Mouse (Mus musculus) embryonic facial prominence, embryonic 14.5 days (tissue): ENCODE results near the gene Arhgef17. TPM values are rescaled to one million over a fixed set of nuclear protein-coding genes. Genes with fewer than 3 reads are reported as not detected.
A peak's percentile ranks its signal among the peaks of the same experiment; 100 is the strongest.

Experiments used
- ATAC-seq: fragments of 200-750 bp; cut with Nextera tagmentation; 2 replicates; pipeline ENCODE4 v1.8.0; 2017; ENCODE audit warnings: low read depth, moderate number of reproducible peaks, moderate TSS enrichment
- DNase-seq: peaks from one replicate; pipeline ENCODE4 v3.0.0-alpha.2; 2015; ENCODE audit warnings: low spot score
- H3K27ac ChIP-seq: fragments of 300-500 bp; sonication (generic); replicated peaks from 2 replicates; pipeline ENCODE4 v1.5.1; 2014; ENCODE audit warnings: low read depth, mild to moderate bottlenecking, low read length, moderate library complexity
- H3K27me3 ChIP-seq: fragments of 300-500 bp; sonication (generic); replicated peaks from 2 replicates; pipeline ENCODE4 v1.6.1; 2014; ENCODE audit warnings: low read length; ENCODE audit not compliant: control insufficient read depth, insufficient read depth
- H3K36me3 ChIP-seq: fragments of 300-500 bp; sonication (generic); 2 replicates; pipeline ENCODE4 v1.6.1; 2014; ENCODE audit warnings: low read length, mixed read lengths; ENCODE audit not compliant: control insufficient read depth, insufficient read depth
- H3K4me1 ChIP-seq: fragments of 300-500 bp; sonication (generic); 2 replicates; pipeline ENCODE4 v1.6.1; 2014; ENCODE audit warnings: antibody characterized with exemption, low read length; ENCODE audit not compliant: control insufficient read depth, insufficient read depth
- H3K4me2 ChIP-seq: fragments of 300-500 bp; sonication (generic); 2 replicates; pipeline ENCODE4 v1.6.1; 2014; ENCODE audit warnings: low read depth, mild to moderate bottlenecking, low read length, moderate library complexity, mixed read lengths
- H3K4me3 ChIP-seq: fragments of 300-500 bp; sonication (generic); 2 replicates; pipeline ENCODE4 v1.5.1; 2014; ENCODE audit warnings: low read depth, mild to moderate bottlenecking, low read length
- H3K9ac ChIP-seq: fragments of 300-500 bp; sonication (generic); 2 replicates; pipeline ENCODE4 v1.6.1; 2014; ENCODE audit warnings: low read depth, mild to moderate bottlenecking, low read length, moderate library complexity, mixed read lengths
- H3K9me3 ChIP-seq: fragments of 300-500 bp; sonication (generic); 2 replicates; pipeline ENCODE4 v1.6.1; 2016; ENCODE audit warnings: low read length; ENCODE audit not compliant: control insufficient read depth
- WGBS: fragments of 180-500 bp; shearing (Covaris S2); extraction: QIAGEN DNeasy Blood & Tissue Kit; methylation state at CpG from one replicate; pipeline ENCODE4 v1.1.7; 2014; 5-methylcytosine and 5-hydroxymethylcytosine counted together
- polyA plus RNA-seq: library from polyadenylated mRNA; unstranded; fragments of >200 nt; fragmentation: Nextera tagmentation; extraction: Ambion mirVana; gene quantifications from 2 replicates; pipeline ENCODE4 v1.2.1, GENCODE M21; 2014

Gene Arhgef17
- polyA plus RNA-seq, 1 experiment from 2014 or later = 16.8 TPM

- WGBS = 87% methylated on average over 7 of the region's 7 CpGs
- Histone ChIP-seq H3K9me3 (no peaks in the 10 kb centered on the region), H3K36me3 (no peaks in the 10 kb centered on the region), H3K4me3 (no peak overlapping the region), H3K4me1 (no peaks in the 10 kb centered on the region), H3K27me3 (no peaks in the 10 kb centered on the region), H3K4me2 (no peak overlapping the region), H3K27ac (no peak overlapping the region), H3K9ac (no peak overlapping the region)
- DNase-seq (no peak), ATAC-seq (no peak)
These were observed 34.1 kb upstream of the Arhgef17 start for GRCm38 (mm10) chr7:100966014-100966413.

GRCm38 (mm10) chr7:100965079-100965478 is 33.2 kb upstream of the Arhgef17 start:
- no peaks in the 10 kb centered on the region for H3K9me3 ChIP-seq
- no peak overlapping the region for H3K4me2 ChIP-seq
- peak; percentile 40 for DNase-seq
- no peaks in the 10 kb centered on the region for H3K36me3 ChIP-seq
- no peaks in the 10 kb centered on the region for H3K27me3 ChIP-seq
- no peaks in the 10 kb centered on the region for H3K4me1 ChIP-seq
- WGBS = 22% methylated on average over 4 of the region's 4 CpGs
- no peak for ATAC-seq
- no peak overlapping the region for H3K4me3 ChIP-seq
- H3K9ac ChIP-seq = no peak overlapping the region
- H3K27ac ChIP-seq = no peak overlapping the region

GRCm38 (mm10) chr7:100964242-100964641 is 32.3 kb upstream of the Arhgef17 start:
- H3K4me2 ChIP-seq = no peak overlapping the region
- no peaks in the 10 kb centered on the region for H3K9me3 ChIP-seq
- ATAC-seq = no peak
- H3K4me1 ChIP-seq = no peaks in the 10 kb centered on the region
- no peak for DNase-seq
- H3K36me3 ChIP-seq = no peaks in the 10 kb centered on the region
- H3K27me3 ChIP-seq = no peaks in the 10 kb centered on the region
- 0 out of 2 replicates have a peak overlapping the region, but pooled peaks have one; percentile 11 for H3K9ac ChIP-seq
- WGBS = 87% methylated on average over 3 of the region's 6 CpGs
- H3K4me3 ChIP-seq = no peak overlapping the region
- H3K27ac ChIP-seq = no peak overlapping the region

- H3K4me2 ChIP-seq = no peak overlapping the region
- no peak overlapping the region for H3K4me3 ChIP-seq
- no peaks in the 10 kb centered on the region for H3K27me3 ChIP-seq
- no peaks in the 10 kb centered on the region for H3K9me3 ChIP-seq
- peak; percentile 71 for DNase-seq
- 46% methylated on average over 8 of the region's 8 CpGs for WGBS
- no peaks in the 10 kb centered on the region for H3K36me3 ChIP-seq
- H3K9ac ChIP-seq = no peak overlapping the region
- no peaks in the 10 kb centered on the region for H3K4me1 ChIP-seq
- no peak overlapping the region for H3K27ac ChIP-seq
- ATAC-seq = no peak
These were observed 31.5 kb upstream of the Arhgef17 start for GRCm38 (mm10) chr7:100963381-100963780.

GRCm38 (mm10) chr7:100961146-100961545 is 29.2 kb upstream of the Arhgef17 start:
- no peaks in the 10 kb centered on the region for H3K4me1 ChIP-seq
- no peaks in the 10 kb centered on the region for H3K27me3 ChIP-seq
- WGBS = 68% methylated on average over 7 of the region's 7 CpGs
- no peak overlapping the region for H3K4me3 ChIP-seq
- no peak for DNase-seq
- ATAC-seq = no peak
- no peaks in the 10 kb centered on the region for H3K9me3 ChIP-seq
- H3K36me3 ChIP-seq = no peaks in the 10 kb centered on the region
- no peak overlapping the region for H3K27ac ChIP-seq
- H3K9ac ChIP-seq = no peak overlapping the region
- no peak overlapping the region for H3K4me2 ChIP-seq

- WGBS = 63% methylated on average over 2 of the region's 2 CpGs
- no peaks in the 10 kb centered on the region for H3K9me3 ChIP-seq
- no peak for ATAC-seq
- H3K36me3 ChIP-seq = no peaks in the 10 kb centered on the region
- no peaks in the 10 kb centered on the region for H3K4me1 ChIP-seq
- H3K4me2 ChIP-seq = no peak overlapping the region
- no peak for DNase-seq
- no peak overlapping the region for H3K27ac ChIP-seq
- H3K27me3 ChIP-seq = no peaks in the 10 kb centered on the region
- H3K9ac ChIP-seq = no peak overlapping the region
- H3K4me3 ChIP-seq = no peak overlapping the region
These were observed 28.6 kb upstream of the Arhgef17 start for GRCm38 (mm10) chr7:100960462-100960861.

- H3K4me1 ChIP-seq = no peaks in the 10 kb centered on the region
- no peak overlapping the region for H3K27ac ChIP-seq
- WGBS = 100% methylated on average over 2 of the region's 2 CpGs
- no peak overlapping the region for H3K4me3 ChIP-seq
- no peaks in the 10 kb centered on the region for H3K9me3 ChIP-seq
- ATAC-seq = no peak
- H3K4me2 ChIP-seq = no peak overlapping the region
- H3K36me3 ChIP-seq = no peaks in the 10 kb centered on the region
- DNase-seq = no peak
- no peak overlapping the region for H3K9ac ChIP-seq
- H3K27me3 ChIP-seq = no peaks in the 10 kb centered on the region
These were observed 26.5 kb upstream of the Arhgef17 start for GRCm38 (mm10) chr7:100958426-100958825.

- H3K27ac ChIP-seq = 0 out of 2 replicates have a peak overlapping the region, but pooled peaks have one; percentile 21
- H3K4me2 ChIP-seq = no peak overlapping the region
- H3K27me3 ChIP-seq = no peaks in the 10 kb centered on the region
- DNase-seq (no peak), ATAC-seq (no peak)
- H3K4me1 ChIP-seq = 0 out of 2 replicates have a peak, but pooled peaks cover 6% of the 10 kb centered on the region
- 82% methylated on average over 7 of the region's 7 CpGs for WGBS
- no peaks in the 10 kb centered on the region for H3K36me3 ChIP-seq
- H3K4me3 ChIP-seq = no peak overlapping the region
- no peak overlapping the region for H3K9ac ChIP-seq
- H3K9me3 ChIP-seq = no peaks in the 10 kb centered on the region
These were observed 20.8 kb upstream of the Arhgef17 start for GRCm38 (mm10) chr7:100952686-100953085.

- Histone ChIP-seq H3K9ac (no peak overlapping the region), H3K27ac (no peak overlapping the region), H3K27me3 (no peaks in the 10 kb centered on the region), H3K36me3 (no peaks in the 10 kb centered on the region), H3K4me2 (no peak overlapping the region), H3K9me3 (no peaks in the 10 kb centered on the region), H3K4me3 (no peak overlapping the region), H3K4me1 (0 out of 2 replicates have a peak, but pooled peaks cover 6% of the 10 kb centered on the region)
- no peak for ATAC-seq
- 52% methylated on average over 2 of the region's 2 CpGs for WGBS
- DNase-seq = no peak
These were observed 20.0 kb upstream of the Arhgef17 start for GRCm38 (mm10) chr7:100951903-100952302.
